In the genomic region with DNA sequence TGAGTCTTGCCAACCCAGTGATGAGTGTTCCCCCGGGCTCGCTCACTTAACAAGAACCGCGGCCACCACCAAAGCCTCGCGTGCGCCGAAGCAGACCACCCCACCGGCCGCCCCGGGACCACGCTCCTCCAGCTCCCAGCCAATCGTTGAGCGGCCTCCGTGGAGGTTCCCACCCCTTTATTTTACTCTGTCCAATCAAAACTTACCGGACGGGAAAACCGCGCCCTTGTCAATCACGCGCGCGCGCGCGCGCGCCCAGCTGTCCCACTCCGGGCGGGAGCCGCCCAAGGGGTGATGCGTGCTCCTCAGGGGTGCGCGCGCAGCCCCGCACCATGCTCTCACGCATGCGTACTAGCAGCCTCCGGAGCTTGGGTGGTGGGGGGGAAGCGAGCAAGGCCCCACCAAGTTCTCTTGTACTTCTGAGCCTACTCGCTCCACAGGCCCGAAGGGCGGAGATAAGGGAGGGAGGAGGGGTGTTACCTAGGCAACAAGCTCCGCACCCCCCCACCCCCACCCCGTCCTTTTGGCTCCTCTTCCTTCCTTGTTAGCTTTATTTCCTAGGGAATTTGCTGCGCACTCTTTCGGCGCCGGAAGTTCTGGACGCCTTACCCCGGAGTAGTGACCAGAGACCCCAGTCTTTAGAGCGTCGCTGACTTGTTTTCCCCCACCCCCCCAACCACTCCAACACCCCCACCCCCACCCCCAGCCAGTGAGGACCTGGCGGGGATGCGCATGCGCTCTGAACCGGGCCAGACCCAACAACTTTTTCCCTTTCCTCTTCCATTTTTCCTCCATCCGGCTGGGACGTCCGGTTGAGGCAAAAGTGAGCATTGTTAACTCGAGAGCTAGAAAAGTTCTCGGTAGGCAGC, we compare ENCODE assay signal across 8 mouse cellular contexts. TPM values are rescaled to one million over a fixed set of nuclear protein-coding genes. Genes with fewer than 3 reads are reported as not detected.
DNase-seq lines count a peak whose midpoint lies in the region; ATAC-seq and TF ChIP-seq lines count a peak whose summit lies in the region.

Gene Mapk7 (minus strand): TSS at position 278 of the 869 bp plus-strand sequence.

- H3K4me1 ChIP-seq in cortical plate, adult 2 months (ENCODE audit: control insufficient read depth, insufficient read depth, low read length), result peaks cover 1% of the 10 kb centered on the region; the same call in 1 of the 2 replicates

- no peak for TF ChIP-seq CTCF in cortical plate, adult 2 months (IDR thresholded peaks at IDR 0.05; ENCODE audit: extremely low read depth, insufficient read depth, low read length)

- TF ChIP-seq POLR2A in cortical plate, adult 2 months (IDR thresholded peaks at IDR 0.05; ENCODE audit: extremely low read depth, insufficient read depth, low read length), result peak; percentile 50; the same call in 1 of the 2 replicates

- peak; percentile 88 for ATAC-seq in megakaryocyte-erythroid progenitor cell, adult 5-6 weeks (replicated peaks; ENCODE audit: low FRiP score, low TSS enrichment, poor library complexity, severe bottlenecking)

- peak; percentile 97 for DNase-seq in adipocyte (ENCODE audit: low spot score)
- peak; percentile 96 for DNase-seq in gastrocnemius, adult 8-10 months (ENCODE audit: low spot score in 2 of 2)
- DNase-seq in hindlimb bud, embryonic 11.5 days (ENCODE audit: extremely low spot score, low read depth, low spot score), result peak; percentile 97
- peak; percentile 96 to 98 for DNase-seq in left cerebral cortex, postnatal 10 days (ENCODE audit: extremely low spot score in 1 of 2, low spot score in 2 of 2)
- DNase-seq in right cerebral cortex, postnatal 25 days, result peak; percentile 96
- DNase-seq in urinary bladder, postnatal 4 days (ENCODE audit: low spot score in 2 of 2), result peak; percentile 98 to 99

- peak within 1 kb of the TSS; percentile 93 for H3K4me3 ChIP-seq in cortical plate, adult 2 months (ENCODE audit: insufficient read depth, low read length)

- H3K27ac ChIP-seq in cortical plate, adult 2 months (ENCODE audit: insufficient read depth, low read length), result peak within 1 kb of the TSS; percentile 26; the same call in 1 of the 2 replicates

- intact Hi-C loops in left cerebral cortex, postnatal 10 days (cut with DNase I), result loop anchor here (5.0 kb wide), 1 partner anchor 42 kb away; the partner anchor contains the start of gene Rnf112

RNA-seq across cellular contexts. Expression of gene Mapk7, which starts in this region (rescaled TPM):
- polyA plus RNA-seq in cortical plate, adult 2 months (2012; rRNA removed), result 32.2 and 36.7 TPM in 2 replicates
- 1 to 10 TPM; 2.0 to 4.6 (median 2.3) TPM for total RNA-seq in gastrocnemius, adult 8-10 months (2022)
- total RNA-seq in left cerebral cortex, postnatal 10 days (2021), result 10 to 100 TPM; 41.2 to 41.8 TPM
- total RNA-seq in megakaryocyte-erythroid progenitor cell, adult 5-6 weeks (2014; fragmentation: Nextera tagmentation), result 6.8 and 15.5 TPM in 2 replicates
- total RNA-seq in megakaryocyte-erythroid progenitor cell, adult 5-6 weeks (2017), result 5.1 and 9.5 TPM in 2 replicates

Comparison
In these comparisons a context has a peak if more than half of its experiments do, and no peak if none do; other contexts are left out.
1. Peak in every context shown above with its lines: DNase-seq, ATAC-seq, H3K4me3 ChIP-seq and H3K27ac ChIP-seq.